Mouse (Mus musculus) hindbrain, postnatal 0 days (tissue): ENCODE data around the gene Mpnd. TPM values are rescaled to one million over a fixed set of nuclear protein-coding genes. Genes with fewer than 3 reads are reported as not detected.

Source experiments
- ATAC-seq: fragments of 200-750 bp; cut with Nextera tagmentation; 2 replicates; pipeline ENCODE4 v1.8.0; 2017; ENCODE audit warnings: mild to moderate bottlenecking, moderate TSS enrichment, moderate library complexity
- DNase-seq: peaks from one replicate; pipeline ENCODE4 v3.0.0-alpha.2; 2015; ENCODE audit warnings: low spot score
- H3K27ac ChIP-seq: fragments of 300-500 bp; sonication (generic); 2 replicates; pipeline ENCODE4 v1.5.1; 2014; ENCODE audit warnings: mild to moderate bottlenecking
- H3K27me3 ChIP-seq: fragments of 300-500 bp; sonication (generic); 2 replicates; pipeline ENCODE4 v1.6.1; 2014; ENCODE audit warnings: low read length, mixed read lengths; ENCODE audit not compliant: insufficient read depth
- H3K36me3 ChIP-seq: fragments of 300-500 bp; sonication (generic); 2 replicates; pipeline ENCODE4 v1.6.1; 2014; ENCODE audit warnings: low read length, mixed read lengths; ENCODE audit not compliant: insufficient read depth
- H3K4me1 ChIP-seq: fragments of 300-500 bp; sonication (generic); 2 replicates; pipeline ENCODE4 v1.6.1; 2014; ENCODE audit warnings: antibody characterized with exemption, low read length, mixed read lengths; ENCODE audit not compliant: insufficient read depth
- H3K4me2 ChIP-seq: fragments of 300-500 bp; sonication (generic); 2 replicates; pipeline ENCODE4 v1.6.1; 2014; ENCODE audit warnings: low read depth, mild to moderate bottlenecking, low read length, moderate library complexity, mixed read lengths
- H3K4me3 ChIP-seq: fragments of 300-500 bp; sonication (generic); 2 replicates; pipeline ENCODE4 v1.5.1; 2014; ENCODE audit warnings: low read length
- H3K9ac ChIP-seq: fragments of 300-500 bp; sonication (generic); replicated peaks from 2 replicates; pipeline ENCODE4 v1.6.1; 2014; ENCODE audit warnings: mild to moderate bottlenecking, low read length, moderate library complexity, mixed read lengths
- H3K9me3 ChIP-seq: fragments of 300-500 bp; sonication (generic); 2 replicates; pipeline ENCODE4 v1.6.1; 2016; ENCODE audit warnings: low read length, mixed read lengths
- CTCF ChIP-seq: IDR thresholded peaks from 2 replicates; pipeline ENCODE4 v1.5.1; 2016; ENCODE audit warnings: antibody characterized with exemption, control low read depth, low read depth
- WGBS: fragments of 180-500 bp; shearing (Covaris S2); extraction: QIAGEN DNeasy Blood & Tissue Kit; methylation state at CpG from one replicate; pipeline ENCODE4 v1.1.7; 2014; 5-methylcytosine and 5-hydroxymethylcytosine counted together
- polyA plus RNA-seq: library from polyadenylated mRNA; unstranded; fragments of >200 nt; fragmentation: Nextera tagmentation; extraction: Ambion mirVana; gene quantifications from 2 replicates; pipeline ENCODE4 v1.2.1, GENCODE M21; 2015
- total RNA-seq: library from RNA; depleted of rRNA; stranded (reverse); fragments of >200 nt; gene quantifications from 2 replicates; pipeline ENCODE4 v1.2.3, GENCODE M21; 2014

Mpnd gene
- total and polyA plus RNA-seq, 2 experiments from 2014 or later = 107 to 186 TPM

DNA sequence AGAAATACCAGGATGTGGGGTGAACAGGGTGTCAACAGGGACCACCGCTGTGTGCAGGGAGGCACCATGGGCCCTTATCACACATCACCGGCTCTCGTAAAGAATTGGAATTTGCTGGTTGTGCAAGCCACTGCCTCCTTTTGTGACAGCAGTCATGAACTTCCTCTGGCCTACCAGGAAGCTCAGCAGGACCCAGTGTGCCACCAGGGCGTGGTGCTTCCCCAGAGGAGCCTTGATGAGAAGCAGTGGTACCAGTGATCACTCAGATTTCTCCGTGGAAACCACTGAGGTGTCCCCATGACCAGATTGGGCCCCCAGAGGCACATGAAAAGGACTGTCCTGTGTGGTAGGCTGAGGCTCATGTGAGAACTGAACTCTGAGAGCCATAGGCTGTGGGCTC is 17.9 kb downstream of the Mpnd start:
- ATAC-seq (no peak), DNase-seq (no peak)
- peaks cover 3% of the 10 kb centered on the region; the same call in 1 of the 2 replicates for H3K4me1 ChIP-seq
- no peaks in the 10 kb centered on the region for H3K9me3 ChIP-seq
- H3K27me3 ChIP-seq = no peaks in the 10 kb centered on the region
- H3K27ac ChIP-seq = 0 out of 2 replicates have a peak overlapping the region, but pooled peaks have one; percentile 42
- H3K4me3 ChIP-seq = no peak overlapping the region
- 76% methylated on average over 5 of the region's 5 CpGs for WGBS
- no peak for TF ChIP-seq CTCF
- H3K36me3 ChIP-seq = peaks cover 9% of the 10 kb centered on the region; the same call in 1 of the 2 replicates
- no peak overlapping the region for H3K4me2 ChIP-seq
- H3K9ac ChIP-seq = no peak overlapping the region

DNA sequence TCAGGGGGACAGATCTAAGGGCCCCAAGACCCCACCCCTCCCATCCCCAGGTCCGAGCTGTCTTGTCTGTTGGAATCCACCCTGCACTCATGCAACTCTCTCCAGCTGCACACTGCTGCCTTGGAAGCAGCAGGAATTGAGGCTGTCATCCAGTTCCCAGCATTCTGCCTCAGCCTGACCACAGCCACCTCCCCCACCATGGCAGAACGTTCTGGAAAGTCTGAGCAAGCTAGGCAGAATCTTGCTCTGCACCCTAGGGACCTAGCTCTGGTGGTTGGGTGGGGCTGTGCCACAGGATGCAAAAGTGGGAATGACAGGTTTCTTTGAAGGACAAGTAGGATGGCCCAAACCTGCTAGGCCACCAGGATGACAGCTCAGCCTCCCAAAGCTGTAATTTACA is 19.0 kb downstream of the Mpnd start:
- H3K9ac ChIP-seq = no peak overlapping the region
- DNase-seq (no peak), ATAC-seq (no peak)
- no peaks in the 10 kb centered on the region for H3K36me3 ChIP-seq
- no peak for TF ChIP-seq CTCF
- H3K4me3 ChIP-seq = no peak overlapping the region
- no peaks in the 10 kb centered on the region for H3K27me3 ChIP-seq
- 56% methylated on average over 2 of the region's 2 CpGs for WGBS
- peaks cover 3% of the 10 kb centered on the region; the same call in 1 of the 2 replicates for H3K4me1 ChIP-seq
- no peak overlapping the region for H3K27ac ChIP-seq
- no peaks in the 10 kb centered on the region for H3K9me3 ChIP-seq
- H3K4me2 ChIP-seq = no peak overlapping the region

- DNase-seq = no peak
- H3K9ac ChIP-seq = no peak overlapping the region
- no peak overlapping the region for H3K4me3 ChIP-seq
- WGBS = 76% methylated on average over 5 of the region's 5 CpGs
- H3K27ac ChIP-seq = no peak overlapping the region
- H3K4me2 ChIP-seq = no peak overlapping the region
- no peaks in the 10 kb centered on the region for H3K36me3 ChIP-seq
- no peak for ATAC-seq
- TF ChIP-seq CTCF = no peak
- H3K9me3 ChIP-seq = no peaks in the 10 kb centered on the region
- peaks cover 3% of the 10 kb centered on the region; the same call in 1 of the 2 replicates for H3K4me1 ChIP-seq
- no peaks in the 10 kb centered on the region for H3K27me3 ChIP-seq
Measured at GRCm38 (mm10) chr17:56024931-56025330, 19.4 kb downstream of the Mpnd start.

- Histone ChIP-seq H3K9ac (no peak overlapping the region), H3K4me1 (peaks cover 7% of the 10 kb centered on the region; the same call in 1 of the 2 replicates), H3K27ac (no peak overlapping the region), H3K4me2 (no peak overlapping the region), H3K27me3 (no peaks in the 10 kb centered on the region), H3K36me3 (no peaks in the 10 kb centered on the region; the same call in 1 of the 2 replicates), H3K9me3 (no peaks in the 10 kb centered on the region), H3K4me3 (no peak overlapping the region)
- WGBS = 88% methylated on average over 1 of the region's 1 CpGs
- DNase-seq (no peak), ATAC-seq (no peak)
- no peak for TF ChIP-seq CTCF
Measured at GRCm38 (mm10) chr17:56026303-56026702, 20.8 kb downstream of the Mpnd start.

GRCm38 (mm10) chr17:56026881-56027280 is 21.4 kb downstream of the Mpnd start:
- no peaks in the 10 kb centered on the region for H3K27me3 ChIP-seq
- H3K9me3 ChIP-seq = no peaks in the 10 kb centered on the region
- H3K36me3 ChIP-seq = no peaks in the 10 kb centered on the region; the same call in 1 of the 2 replicates
- no peak for TF ChIP-seq CTCF
- H3K4me2 ChIP-seq = no peak overlapping the region
- WGBS = 71% methylated on average over 1 of the region's 1 CpGs
- H3K4me1 ChIP-seq = peaks cover 4% of the 10 kb centered on the region; the same call in 1 of the 2 replicates
- no peak overlapping the region for H3K27ac ChIP-seq
- H3K4me3 ChIP-seq = no peak overlapping the region
- DNase-seq = no peak
- no peak for ATAC-seq
- H3K9ac ChIP-seq = no peak overlapping the region

DNA sequence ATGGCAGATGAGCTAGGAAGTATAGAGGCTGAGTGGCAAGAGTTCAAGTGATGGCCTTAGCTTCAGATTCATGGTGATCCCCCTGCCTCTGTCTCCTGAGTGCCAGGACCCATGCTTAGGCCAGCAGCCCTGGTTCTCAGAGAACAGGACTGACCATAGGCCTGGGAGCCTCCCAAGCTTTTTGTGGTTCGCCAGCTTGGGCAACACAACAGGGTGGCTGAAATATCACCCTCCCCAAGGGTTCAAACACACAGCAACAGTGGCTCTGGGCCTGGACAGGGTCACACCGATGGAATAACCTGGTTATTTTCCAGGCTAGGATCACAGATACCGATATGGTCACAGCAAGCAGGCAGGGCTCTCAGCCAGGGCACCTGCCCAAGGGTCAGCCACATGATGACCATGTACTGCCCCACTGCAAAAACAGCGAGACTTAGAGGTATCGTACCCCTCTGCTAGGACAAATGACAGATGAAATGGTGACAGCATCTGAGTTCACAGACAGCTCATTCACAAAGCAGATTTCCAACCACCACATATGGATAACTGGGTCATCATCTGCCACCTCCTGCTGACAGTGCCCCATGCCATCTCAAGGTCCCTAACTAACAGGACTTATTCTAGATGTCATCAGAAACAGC is 22.4 kb downstream of the Mpnd start:
- no peak overlapping the region for H3K4me3 ChIP-seq
- DNase-seq (no peak), ATAC-seq (no peak)
- no peaks in the 10 kb centered on the region for H3K27me3 ChIP-seq
- WGBS = 79% methylated on average over 5 of the region's 5 CpGs
- 0 out of 2 replicates have a peak overlapping the region, but pooled peaks have one; percentile 13 for H3K9ac ChIP-seq
- no peak overlapping the region for H3K4me2 ChIP-seq
- H3K36me3 ChIP-seq = no peaks in the 10 kb centered on the region; the same call in 1 of the 2 replicates
- 0 out of 2 replicates have a peak, but pooled peaks cover 3% of the 10 kb centered on the region for H3K4me1 ChIP-seq
- H3K9me3 ChIP-seq = no peaks in the 10 kb centered on the region
- no peak overlapping the region for H3K27ac ChIP-seq
- no peak for TF ChIP-seq CTCF
